Mouse (Mus musculus): Measurements from ENCODE around the gene Dalrd3.
A peak's percentile ranks its signal among the peaks of the same experiment; 100 is the strongest.

DNA sequence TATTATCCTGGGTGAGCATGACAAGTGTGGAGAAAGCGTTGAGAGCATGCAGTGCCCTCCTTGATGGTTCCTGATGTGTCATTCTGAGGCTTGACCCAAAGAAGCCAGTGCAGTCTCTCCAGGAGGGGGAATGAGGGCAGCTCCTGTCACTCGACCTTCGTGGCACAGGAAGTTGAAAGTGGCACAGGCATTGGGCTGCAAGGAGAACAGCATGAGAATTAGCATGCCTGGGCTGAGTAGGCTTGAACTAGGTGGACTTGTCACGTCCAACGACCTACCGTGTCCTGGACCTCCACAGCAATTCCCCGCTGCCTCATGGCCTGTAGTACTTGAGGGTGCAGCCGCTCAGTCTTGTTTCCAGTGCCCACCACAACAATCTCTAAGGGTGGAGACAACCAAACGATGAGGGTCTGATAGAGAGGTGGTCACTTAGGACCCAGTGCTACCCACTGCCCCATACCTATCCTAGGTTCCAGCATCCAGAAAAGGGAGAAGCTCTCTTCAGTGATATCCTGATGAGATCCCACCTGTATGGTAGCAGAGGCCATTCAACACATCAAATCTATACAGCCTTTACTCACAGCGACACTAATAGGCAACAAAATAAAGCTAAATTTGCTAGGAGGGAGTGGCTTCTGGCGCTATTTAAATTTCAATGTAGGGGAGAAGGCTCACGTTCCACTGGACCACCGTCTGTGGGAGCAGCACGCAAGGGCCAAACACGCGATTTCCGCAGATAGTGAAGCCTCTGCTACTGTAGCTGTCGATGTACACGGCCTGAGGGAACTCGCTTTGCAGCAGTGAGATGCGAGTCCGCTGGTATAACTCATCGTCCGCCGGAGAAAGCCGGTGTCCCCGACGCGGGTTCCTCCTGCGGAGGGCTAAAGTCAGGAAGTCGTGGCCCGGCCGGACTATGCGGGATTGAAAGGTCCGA is 3.5 kb upstream of the Dalrd3 start:
- no peak for TF ChIP-seq CTCF (IDR thresholded peaks at IDR 0.05; ENCODE audit: control insufficient read depth, insufficient read depth, insufficient replicate concordance, low read depth, low read length)
- TF ChIP-seq POLR2A (IDR thresholded peaks at IDR 0.05; ENCODE audit: control insufficient read depth, low read depth, low read length): peak; percentile 43; the same call in 1 of the 2 replicates
